8 mouse cellular contexts compared by ENCODE assay signal in genomic region chr9:72438749-72439148, GRCm38 (mm10). TPM values are rescaled to one million over a fixed set of nuclear protein-coding genes. Genes with fewer than 3 reads are reported as not detected.
DNase-seq lines count a peak whose midpoint lies in the region; ATAC-seq lines count a peak whose summit lies in the region.

No protein-coding gene starts in this region.

- peak overlapping the region; percentile 92 for H3K4me2 ChIP-seq in kidney, embryonic 15.5 days
- H3K4me2 ChIP-seq in hindbrain, embryonic 12.5 days (replicated peaks), result peak overlapping the region; percentile 91
- peak overlapping the region; percentile 92 for H3K4me2 ChIP-seq in midbrain, embryonic 12.5 days (replicated peaks)

- WGBS in kidney, embryonic 15.5 days, result 2% methylated on average over 9 of the region's 9 CpGs
- WGBS in hindbrain, embryonic 12.5 days, result 2% methylated on average over 9 of the region's 9 CpGs
- WGBS in midbrain, embryonic 12.5 days, result 3% methylated on average over 9 of the region's 9 CpGs

- H3K9ac ChIP-seq in kidney, embryonic 15.5 days, result peak overlapping the region; percentile 55
- peak overlapping the region; percentile 57 for H3K9ac ChIP-seq in hindbrain, embryonic 12.5 days
- H3K9ac ChIP-seq in midbrain, embryonic 12.5 days (replicated peaks), result peak overlapping the region; percentile 46; the same call in 1 of the 2 replicates

- no peak for DNase-seq in kidney, postnatal 10 days
- no peak for DNase-seq in adrenal gland, adult 8-10 months
- no peak for DNase-seq in urinary bladder, postnatal 14 days (ENCODE audit: low spot score)
- DNase-seq in kidney, adult 9 months, result no peak

- H3K9me3 ChIP-seq in kidney, embryonic 15.5 days (replicated peaks), result no peaks in the 10 kb centered on the region
- no peaks in the 10 kb centered on the region for H3K9me3 ChIP-seq in hindbrain, embryonic 12.5 days (replicated peaks)
- no peaks in the 10 kb centered on the region for H3K9me3 ChIP-seq in midbrain, embryonic 12.5 days

- H3K4me3 ChIP-seq in kidney, embryonic 15.5 days (replicated peaks), result peak overlapping the region; percentile 73
- peak overlapping the region; percentile 60 for H3K4me3 ChIP-seq in brown adipose tissue, adult 24 weeks (ENCODE audit: insufficient read depth, low read depth, low read length)
- peak overlapping the region; percentile 63 for H3K4me3 ChIP-seq in hindbrain, embryonic 12.5 days
- peak overlapping the region; percentile 57 for H3K4me3 ChIP-seq in midbrain, embryonic 12.5 days

- ATAC-seq in kidney, embryonic 15.5 days (replicated peaks; ENCODE audit: low FRiP score), result no peak
- ATAC-seq in hindbrain, embryonic 12.5 days (ENCODE audit: low FRiP score), result no peak
- ATAC-seq in midbrain, embryonic 12.5 days (ENCODE audit: low FRiP score, low read depth), result no peak

- peaks cover 13% of the 10 kb centered on the region for H3K4me1 ChIP-seq in kidney, embryonic 15.5 days
- H3K4me1 ChIP-seq in brown adipose tissue, adult 24 weeks (ENCODE audit: control insufficient read depth, insufficient read depth, insufficient read length, low read length), result no peaks in the 10 kb centered on the region
- peaks cover 9% of the 10 kb centered on the region for H3K4me1 ChIP-seq in hindbrain, embryonic 12.5 days
- H3K4me1 ChIP-seq in midbrain, embryonic 12.5 days, result peaks cover 11% of the 10 kb centered on the region

- H3K36me3 ChIP-seq in kidney, embryonic 15.5 days, result peaks cover 11% of the 10 kb centered on the region; the same call in 1 of the 2 replicates
- peaks cover 4% of the 10 kb centered on the region; the same call in 1 of the 2 replicates for H3K36me3 ChIP-seq in hindbrain, embryonic 12.5 days
- H3K36me3 ChIP-seq in midbrain, embryonic 12.5 days, result peaks cover 5% of the 10 kb centered on the region

- 0 out of 2 replicates have a peak, but pooled peaks cover 3% of the 10 kb centered on the region for H3K27me3 ChIP-seq in kidney, embryonic 15.5 days
- no peaks in the 10 kb centered on the region for H3K27me3 ChIP-seq in hindbrain, embryonic 12.5 days
- H3K27me3 ChIP-seq in midbrain, embryonic 12.5 days, result no peaks in the 10 kb centered on the region

- peak overlapping the region; percentile 76 for H3K27ac ChIP-seq in kidney, embryonic 15.5 days
- H3K27ac ChIP-seq in brown adipose tissue, adult 24 weeks (replicated peaks; ENCODE audit: low read depth, low read length), result no peak overlapping the region
- H3K27ac ChIP-seq in hindbrain, embryonic 12.5 days, result no peak overlapping the region
- H3K27ac ChIP-seq in midbrain, embryonic 12.5 days (replicated peaks), result no peak overlapping the region; the same call in 1 of the 2 replicates

RNA-seq across cellular contexts. Expression of gene Mns1, which starts 0.9 kb away (rescaled TPM):
- polyA plus RNA-seq in kidney, embryonic 15.5 days (2015; fragmentation: Nextera tagmentation; extraction: Ambion mirVana), result 33.3 and 33.6 TPM in 2 replicates
- polyA plus RNA-seq in brown adipose tissue, adult 24 weeks (2012; ENCODE audit: insufficient read depth, insufficient read length, missing spikeins), result 0.29 TPM in 1 of 2 replicates, not detected in the other
- 29.3 and 30.6 TPM in 2 replicates for polyA plus RNA-seq in hindbrain, embryonic 12.5 days (2016; fragmentation: Nextera tagmentation; extraction: Ambion mirVana)
- 38.0 and 40.0 TPM in 2 replicates for polyA plus RNA-seq in midbrain, embryonic 12.5 days (2016; fragmentation: Nextera tagmentation; extraction: Ambion mirVana)
- total RNA-seq in adrenal gland, adult 8-10 months (2022), result 1 to 10 TPM; 1.3 to 2.1 (median 2.0) TPM

RNA-seq across cellular contexts. Expression of gene Tex9, which starts 53.3 kb away (rescaled TPM):
- polyA plus RNA-seq in kidney, embryonic 15.5 days (2015; fragmentation: Nextera tagmentation; extraction: Ambion mirVana), result 34.4 and 37.3 TPM in 2 replicates
- 1.5 and 2.3 TPM in 2 replicates for polyA plus RNA-seq in brown adipose tissue, adult 24 weeks (2012; ENCODE audit: insufficient read depth, insufficient read length, missing spikeins)
- polyA plus RNA-seq in hindbrain, embryonic 12.5 days (2016; fragmentation: Nextera tagmentation; extraction: Ambion mirVana), result 55.1 and 57.8 TPM in 2 replicates
- polyA plus RNA-seq in midbrain, embryonic 12.5 days (2016; fragmentation: Nextera tagmentation; extraction: Ambion mirVana), result 60.9 and 72.0 TPM in 2 replicates
- 10 to 100 TPM in 2 of 4 experiments, 1 to 10 TPM in 2; 3.9 to 20.1 (median 11.7) TPM for total RNA-seq in adrenal gland, adult 8-10 months (2022)

Comparison
In these comparisons a context has a peak if more than half of its experiments do, and no peak if none do; other contexts are left out.
1. RNA of gene Mns1, which starts 0.9 kb away (polyA plus RNA-seq): 38.0 to 40.0 TPM in midbrain, embryonic 12.5 days, 33.3 to 33.6 TPM in kidney, embryonic 15.5 days and 29.3 to 30.6 TPM in hindbrain, embryonic 12.5 days; 0.29 TPM in brown adipose tissue, adult 24 weeks; every median in the first group is over 10 times any median in the second.
2. RNA of gene Tex9, which starts 53.3 kb away (polyA plus RNA-seq): 60.9 to 72.0 TPM in midbrain, embryonic 12.5 days, 55.1 to 57.8 TPM in hindbrain, embryonic 12.5 days and 34.4 to 37.3 TPM in kidney, embryonic 15.5 days; 1.5 to 2.3 TPM in brown adipose tissue, adult 24 weeks; every median in the first group is over 10 times any median in the second.
3. Peak in every context shown above with its lines, with median percentiles within 50 percentile points of each other: H3K4me2 ChIP-seq, H3K4me3 ChIP-seq and H3K9ac ChIP-seq.